Mouse (Mus musculus) liver, embryonic 14.5 days (tissue): ENCODE measurements around the gene Mtus2.

Experiments
- CTCF ChIP-seq: IDR thresholded peaks from 2 replicates; pipeline ENCODE4 v1.5.1; 2016; ENCODE audit warnings: antibody characterized with exemption, low read depth, control low read depth
- EP300 ChIP-seq: IDR thresholded peaks from 2 replicates; pipeline ENCODE4 v1.6.1; 2016; ENCODE audit warnings: antibody characterized with exemption, low read depth

- no peak for TF ChIP-seq CTCF
- no peak for TF ChIP-seq EP300
These were observed 357.8 kb downstream of the Mtus2 start for GRCm38 (mm10) chr5:148314931-148315330.
